ENCODE assay signal across 8 mouse cellular contexts in genomic region chr5:148615706-148616366, GRCm38 (mm10).
A peak's percentile ranks its signal among the peaks of the same experiment; 100 is the strongest.
DNase-seq lines count a peak whose midpoint lies in the region; ATAC-seq and TF ChIP-seq lines count a peak whose summit lies in the region.

No protein-coding gene starts in this region.

- H3K4me1 ChIP-seq in kidney, embryonic 16.5 days (ENCODE audit: insufficient read depth, low read length), result peaks cover 6% of the 10 kb centered on the region; the same call in 1 of the 2 replicates
- H3K4me1 ChIP-seq in heart, embryonic 14.5 days (ENCODE audit: control insufficient read depth in 2 of 2, insufficient read depth in 2 of 2, low read length in 2 of 2), result no peaks in the 10 kb centered on the region
- peaks cover 9% of the 10 kb centered on the region for H3K4me1 ChIP-seq in limb, embryonic 14.5 days (ENCODE audit: control insufficient read depth, insufficient read depth, low read length)
- H3K4me1 ChIP-seq in liver, postnatal 0 days (ENCODE audit: insufficient read depth), result no peaks in the 10 kb centered on the region

- TF ChIP-seq POLR2A in limb, embryonic 14.5 days (IDR thresholded peaks at IDR 0.05; ENCODE audit: borderline replicate concordance, extremely low read depth, insufficient read depth, insufficient read length), result no peak

- no peaks in the 10 kb centered on the region; the same call in 1 of the 2 replicates for H3K9me3 ChIP-seq in kidney, embryonic 16.5 days (ENCODE audit: low read length)
- 0 out of 2 replicates have a peak, but pooled peaks cover 7% of the 10 kb centered on the region for H3K9me3 ChIP-seq in heart, embryonic 14.5 days (ENCODE audit: control insufficient read depth, low read length)
- no peaks in the 10 kb centered on the region for H3K9me3 ChIP-seq in limb, embryonic 14.5 days (ENCODE audit: control insufficient read depth, low read length)
- H3K9me3 ChIP-seq in liver, postnatal 0 days (ENCODE audit: low read length), result no peaks in the 10 kb centered on the region

- TF ChIP-seq CTCF in liver, postnatal 0 days (IDR thresholded peaks at IDR 0.05; ENCODE audit: low read depth), result no peak

- H3K27ac ChIP-seq in kidney, embryonic 16.5 days (ENCODE audit: low read length), result no peak overlapping the region
- H3K27ac ChIP-seq in heart, embryonic 14.5 days (replicated peaks in 1 of 2; ENCODE audit: control insufficient read depth in 1 of 2, insufficient read depth in 1 of 2, low read depth in 2 of 2, low read length in 2 of 2), result no peak overlapping the region
- 0 out of 2 replicates have a peak overlapping the region, but pooled peaks have one; percentile 2 for H3K27ac ChIP-seq in limb, embryonic 14.5 days (replicated peaks; ENCODE audit: low read depth, low read length)
- H3K27ac ChIP-seq in liver, postnatal 0 days (ENCODE audit: low read depth), result no peak overlapping the region

- DNase-seq in kidney, adult 9 months, result no peak
- peak; percentile 14 to 53 for DNase-seq in cerebellum, postnatal 25 days
- DNase-seq in limb, embryonic 14.5 days (ENCODE audit: low spot score), result peak; percentile 41
- no peak for DNase-seq in thymus, postnatal 4 days
- DNase-seq in spleen, adult 12 weeks (ENCODE audit: low spot score), result no peak
- DNase-seq in liver, postnatal 0 days, result no peak

- no peaks in the 10 kb centered on the region for H3K36me3 ChIP-seq in kidney, embryonic 16.5 days (ENCODE audit: insufficient read depth, low read length)
- H3K36me3 ChIP-seq in heart, embryonic 14.5 days (ENCODE audit: control insufficient read depth, insufficient read depth, low read length), result no peaks in the 10 kb centered on the region
- H3K36me3 ChIP-seq in limb, embryonic 14.5 days (ENCODE audit: control insufficient read depth, insufficient read depth, low read length), result no peaks in the 10 kb centered on the region
- no peaks in the 10 kb centered on the region for H3K36me3 ChIP-seq in liver, postnatal 0 days (replicated peaks; ENCODE audit: insufficient read depth, low read length)

- peak; percentile 58; the same call in 1 of the 2 replicates for ATAC-seq in kidney, embryonic 16.5 days (ENCODE audit: low FRiP score, low TSS enrichment)
- ATAC-seq in heart, embryonic 14.5 days (ENCODE audit: insufficient number of reproducible peaks, insufficient read depth, low FRiP score, low read depth), result 0 out of 2 replicates have a peak, but pooled peaks have one; percentile 42
- ATAC-seq in limb, embryonic 14.5 days (ENCODE audit: low FRiP score, low read depth), result peak; percentile 74
- ATAC-seq in liver, postnatal 0 days, result no peak

- no peak for TF ChIP-seq EP300 in liver, postnatal 0 days (IDR thresholded peaks at IDR 0.05; ENCODE audit: low read depth)

- 30% methylated on average over 10 of the region's 10 CpGs for WGBS in kidney, embryonic 16.5 days
- WGBS in heart, embryonic 14.5 days, result 55% methylated on average over 10 of the region's 10 CpGs
- 24% methylated on average over 10 of the region's 10 CpGs for WGBS in limb, embryonic 14.5 days
- 61% methylated on average over 10 of the region's 10 CpGs for WGBS in liver, postnatal 0 days (ENCODE audit: insufficient replicate concordance)

- H3K4me2 ChIP-seq in kidney, embryonic 16.5 days (replicated peaks; ENCODE audit: low read depth, low read length), result no peak overlapping the region
- H3K4me2 ChIP-seq in heart, embryonic 14.5 days (ENCODE audit: low read length), result no peak overlapping the region
- H3K4me2 ChIP-seq in limb, embryonic 14.5 days (replicated peaks; ENCODE audit: low read depth, low read length, severe bottlenecking), result no peak overlapping the region
- H3K4me2 ChIP-seq in liver, postnatal 0 days (ENCODE audit: low read depth, low read length), result no peak overlapping the region

- H3K4me3 ChIP-seq in kidney, embryonic 16.5 days (ENCODE audit: low read length), result no peak overlapping the region
- H3K4me3 ChIP-seq in heart, embryonic 14.5 days (ENCODE audit: control insufficient read depth in 1 of 2, insufficient read depth in 1 of 2, low read depth in 1 of 2, low read length in 2 of 2), result no peak overlapping the region
- H3K4me3 ChIP-seq in limb, embryonic 14.5 days (replicated peaks; ENCODE audit: low read length), result no peak overlapping the region
- no peak overlapping the region for H3K4me3 ChIP-seq in liver, postnatal 0 days (ENCODE audit: low read depth, low read length)

- H3K9ac ChIP-seq in kidney, embryonic 16.5 days (replicated peaks; ENCODE audit: low read length), result no peak overlapping the region
- no peak overlapping the region for H3K9ac ChIP-seq in heart, embryonic 14.5 days (ENCODE audit: low read length)
- no peak overlapping the region for H3K9ac ChIP-seq in limb, embryonic 14.5 days (ENCODE audit: low read depth, low read length, severe bottlenecking)
- no peak overlapping the region for H3K9ac ChIP-seq in liver, postnatal 0 days (replicated peaks)

- no peaks in the 10 kb centered on the region for H3K27me3 ChIP-seq in kidney, embryonic 16.5 days (ENCODE audit: insufficient read depth, low read length)
- H3K27me3 ChIP-seq in heart, embryonic 14.5 days (ENCODE audit: control insufficient read depth, insufficient read depth, low read length), result no peaks in the 10 kb centered on the region
- no peaks in the 10 kb centered on the region for H3K27me3 ChIP-seq in limb, embryonic 14.5 days (ENCODE audit: control insufficient read depth, insufficient read depth, low read length)
- H3K27me3 ChIP-seq in liver, postnatal 0 days (ENCODE audit: insufficient read depth, low read length), result no peaks in the 10 kb centered on the region

Comparison
In these comparisons a context has a peak if more than half of its experiments do, and no peak if none do; other contexts are left out.
1. DNase-seq: peak in cerebellum, postnatal 25 days (2 of 2) and limb, embryonic 14.5 days (single experiment); none in kidney, adult 9 months (single experiment), thymus, postnatal 4 days (single experiment), spleen, adult 12 weeks (single experiment) and liver, postnatal 0 days (single experiment).